Mouse (Mus musculus): Measurements from ENCODE around the gene Noct. TPM values are rescaled to one million over a fixed set of nuclear protein-coding genes. Genes with fewer than 3 reads are reported as not detected.

The Noct gene
- polyA plus RNA-seq, 1 experiment from 2014 or later = 28.8 TPM

DNA sequence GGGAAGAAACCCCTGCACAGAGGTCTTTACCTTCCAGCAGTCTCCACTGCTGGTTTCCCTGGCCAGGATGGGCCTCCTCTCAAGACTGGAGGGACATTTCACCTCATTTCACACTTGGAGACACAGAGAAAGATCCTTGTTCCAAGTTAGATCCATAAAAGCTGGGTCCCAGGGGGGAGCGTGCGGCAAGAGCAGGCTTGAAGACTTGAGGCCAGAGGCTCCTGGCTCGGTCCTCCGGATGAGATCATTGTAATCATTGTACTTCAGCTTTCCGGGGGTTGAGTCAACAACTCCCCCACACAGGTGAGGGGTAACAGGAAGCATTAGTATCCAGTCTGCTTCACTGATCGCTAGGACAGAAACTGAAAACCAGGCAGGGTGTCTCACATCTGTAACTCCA, 30.2 kb upstream of the Noct start:
- no peak for ATAC-seq
- Histone ChIP-seq H3K4me3 (ENCODE audit: low read length) (no peak overlapping the region), H3K4me2 (ENCODE audit: low read length) (no peak overlapping the region), H3K4me1 (ENCODE audit: control insufficient read depth, insufficient read depth, low read depth, low read length) (no peaks in the 10 kb centered on the region), H3K9me3 (ENCODE audit: control insufficient read depth, low read length) (no peaks in the 10 kb centered on the region), H3K27me3 (replicated peaks; ENCODE audit: control insufficient read depth, insufficient read depth, low read length) (no peaks in the 10 kb centered on the region), H3K9ac (ENCODE audit: low read depth, low read length) (no peak overlapping the region), H3K27ac (ENCODE audit: low read depth, low read length) (no peak overlapping the region), H3K36me3 (ENCODE audit: control insufficient read depth, insufficient read depth, low read length) (no peaks in the 10 kb centered on the region)
- 70% methylated on average over 6 of the region's 6 CpGs for WGBS

DNA sequence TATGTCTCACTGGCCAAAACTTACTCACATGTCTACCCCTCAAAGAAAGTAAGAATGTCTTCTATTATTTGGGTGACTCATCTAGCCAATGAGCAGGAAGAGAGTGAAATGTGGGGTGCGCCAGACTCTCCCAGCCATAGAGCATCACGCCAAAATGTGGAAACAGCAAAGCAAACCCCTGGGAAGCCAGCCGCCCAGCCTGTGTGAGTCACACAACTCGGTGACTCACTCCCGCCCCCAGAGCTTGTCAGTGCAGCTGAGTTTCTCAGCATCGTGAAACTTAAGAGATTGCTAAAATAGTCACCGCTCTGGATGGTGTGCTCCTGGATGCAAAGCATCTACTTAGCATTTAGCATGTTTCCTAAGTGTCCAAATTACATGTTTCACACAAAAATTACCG, 28.9 kb upstream of the Noct start:
- H3K9ac ChIP-seq (ENCODE audit: low read depth, low read length) = no peak overlapping the region
- no peak overlapping the region for H3K4me3 ChIP-seq (ENCODE audit: low read length)
- no peaks in the 10 kb centered on the region for H3K4me1 ChIP-seq (ENCODE audit: control insufficient read depth, insufficient read depth, low read depth, low read length)
- no peak for ATAC-seq
- H3K27me3 ChIP-seq (replicated peaks; ENCODE audit: control insufficient read depth, insufficient read depth, low read length) = no peaks in the 10 kb centered on the region
- no peaks in the 10 kb centered on the region for H3K36me3 ChIP-seq (ENCODE audit: control insufficient read depth, insufficient read depth, low read length)
- 42% methylated on average over 8 of the region's 8 CpGs for WGBS
- H3K27ac ChIP-seq (ENCODE audit: low read depth, low read length) = no peak overlapping the region
- H3K4me2 ChIP-seq (ENCODE audit: low read length) = peak overlapping the region; percentile 18
- no peaks in the 10 kb centered on the region for H3K9me3 ChIP-seq (ENCODE audit: control insufficient read depth, low read length)

DNA sequence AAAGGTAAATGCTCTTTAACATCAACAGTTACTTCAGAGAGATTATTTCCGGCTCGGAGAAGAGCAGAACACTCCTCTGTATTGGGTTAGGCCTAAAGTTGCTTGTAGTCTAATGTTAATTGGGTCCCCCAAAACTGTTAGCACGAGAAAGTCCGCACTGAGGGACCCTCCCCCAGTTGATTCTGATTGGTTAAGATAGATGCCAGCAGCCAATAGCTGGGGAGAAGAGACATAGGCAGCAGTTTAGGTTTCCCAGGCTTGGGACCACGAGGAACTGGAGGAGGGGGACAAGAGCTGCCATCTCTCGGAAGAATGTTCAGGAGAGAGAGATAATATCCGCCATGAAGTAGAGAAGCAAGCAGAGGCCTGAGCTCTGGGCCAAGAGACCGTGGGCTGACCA, 28.5 kb upstream of the Noct start:
- Histone ChIP-seq H3K27ac (ENCODE audit: low read depth, low read length) (no peak overlapping the region), H3K27me3 (replicated peaks; ENCODE audit: control insufficient read depth, insufficient read depth, low read length) (no peaks in the 10 kb centered on the region), H3K4me1 (ENCODE audit: control insufficient read depth, insufficient read depth, low read depth, low read length) (no peaks in the 10 kb centered on the region), H3K9me3 (ENCODE audit: control insufficient read depth, low read length) (no peaks in the 10 kb centered on the region), H3K4me2 (ENCODE audit: low read length) (peak overlapping the region; percentile 18), H3K9ac (ENCODE audit: low read depth, low read length) (no peak overlapping the region), H3K4me3 (ENCODE audit: low read length) (no peak overlapping the region), H3K36me3 (ENCODE audit: control insufficient read depth, insufficient read depth, low read length) (no peaks in the 10 kb centered on the region)
- 0 out of 2 replicates have a peak, but pooled peaks have one; percentile 60 for ATAC-seq
- 40% methylated on average over 8 of the region's 8 CpGs for WGBS

DNA sequence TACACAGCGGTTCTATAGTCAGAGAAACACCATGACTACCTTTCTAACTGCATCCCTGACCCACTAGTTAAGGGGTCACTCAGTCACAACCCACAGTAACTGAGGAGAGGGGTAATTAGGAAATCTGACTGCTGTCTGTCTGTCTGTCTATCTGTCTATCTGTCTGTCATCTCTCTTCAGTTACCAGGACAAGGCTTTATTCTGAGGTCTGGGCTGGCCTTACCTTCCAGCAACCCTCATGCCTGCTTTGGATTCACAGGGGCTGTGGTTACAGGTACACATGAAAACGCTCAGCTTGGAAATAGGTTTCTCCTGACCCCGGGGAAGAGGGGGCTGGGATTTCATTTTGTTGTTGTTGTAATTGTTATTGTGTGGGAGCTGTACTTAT, 27.5 kb upstream of the Noct start:
- no peak overlapping the region for H3K4me3 ChIP-seq (ENCODE audit: low read length)
- no peaks in the 10 kb centered on the region for H3K4me1 ChIP-seq (ENCODE audit: control insufficient read depth, insufficient read depth, low read depth, low read length)
- no peaks in the 10 kb centered on the region for H3K9me3 ChIP-seq (ENCODE audit: control insufficient read depth, low read length)
- no peak overlapping the region for H3K27ac ChIP-seq (ENCODE audit: low read depth, low read length)
- WGBS = 81% methylated on average over 3 of the region's 3 CpGs
- no peaks in the 10 kb centered on the region for H3K27me3 ChIP-seq (replicated peaks; ENCODE audit: control insufficient read depth, insufficient read depth, low read length)
- H3K4me2 ChIP-seq (ENCODE audit: low read length) = no peak overlapping the region
- ATAC-seq = no peak
- no peaks in the 10 kb centered on the region for H3K36me3 ChIP-seq (ENCODE audit: control insufficient read depth, insufficient read depth, low read length)
- H3K9ac ChIP-seq (ENCODE audit: low read depth, low read length) = no peak overlapping the region

DNA sequence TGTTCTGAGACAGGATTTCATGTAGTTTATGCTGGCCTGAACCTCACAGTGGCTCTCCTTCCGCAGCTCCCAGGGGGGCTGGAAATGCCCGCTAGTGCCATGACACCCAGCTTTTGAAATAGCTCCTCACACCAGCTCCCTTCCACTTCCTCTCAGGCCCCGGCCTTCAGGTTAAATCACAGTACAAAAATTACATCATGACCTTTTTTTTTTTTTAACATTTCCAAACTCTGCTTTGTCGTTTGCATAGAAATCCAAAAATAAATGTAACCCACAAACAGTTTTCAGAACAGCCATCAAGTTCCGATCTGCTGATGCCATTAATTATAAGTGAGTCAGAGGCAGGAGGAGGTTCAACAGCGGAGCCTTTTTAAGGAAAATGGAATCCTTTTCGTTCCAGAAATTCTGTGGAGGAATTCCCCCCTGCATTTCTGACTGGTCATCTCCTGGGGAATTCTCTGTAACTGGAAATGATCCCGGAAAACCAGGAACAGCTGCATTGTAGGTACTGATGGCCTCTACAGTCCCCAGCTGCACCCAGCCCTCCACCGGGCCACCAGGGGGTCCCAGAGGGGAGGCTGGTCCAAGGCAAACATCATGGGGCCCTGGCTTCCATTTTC, 27.0 kb upstream of the Noct start:
- H3K4me1 ChIP-seq (ENCODE audit: control insufficient read depth, insufficient read depth, low read depth, low read length) = no peaks in the 10 kb centered on the region
- no peaks in the 10 kb centered on the region for H3K36me3 ChIP-seq (ENCODE audit: control insufficient read depth, insufficient read depth, low read length)
- no peak overlapping the region for H3K9ac ChIP-seq (ENCODE audit: low read depth, low read length)
- no peak for ATAC-seq
- no peak overlapping the region for H3K4me3 ChIP-seq (ENCODE audit: low read length)
- no peak overlapping the region for H3K27ac ChIP-seq (ENCODE audit: low read depth, low read length)
- no peaks in the 10 kb centered on the region for H3K9me3 ChIP-seq (ENCODE audit: control insufficient read depth, low read length)
- no peak overlapping the region for H3K4me2 ChIP-seq (ENCODE audit: low read length)
- no peaks in the 10 kb centered on the region for H3K27me3 ChIP-seq (replicated peaks; ENCODE audit: control insufficient read depth, insufficient read depth, low read length)
- 63% methylated on average over 9 of the region's 9 CpGs for WGBS

DNA sequence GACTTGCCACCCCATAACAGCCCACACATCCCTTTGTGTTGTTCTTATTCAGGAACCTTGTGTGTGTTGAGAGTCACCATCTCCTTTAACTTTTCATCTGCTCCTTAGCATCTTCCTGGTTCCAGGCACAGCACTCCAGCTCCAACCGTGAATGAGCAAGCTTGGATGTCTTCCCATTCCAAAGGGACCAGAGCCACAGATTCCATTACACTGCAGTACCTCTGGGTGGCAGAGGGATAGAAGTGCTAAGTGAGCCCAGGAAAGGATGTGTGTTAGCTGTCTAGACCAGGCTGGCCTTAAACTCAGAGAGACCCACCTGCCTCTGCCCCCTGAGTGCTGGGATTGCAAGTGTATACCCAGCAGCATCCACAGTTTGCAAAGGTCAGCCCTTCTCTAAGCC, 26.0 kb upstream of the Noct start:
- no peak overlapping the region for H3K4me2 ChIP-seq (ENCODE audit: low read length)
- H3K36me3 ChIP-seq (ENCODE audit: control insufficient read depth, insufficient read depth, low read length) = no peaks in the 10 kb centered on the region
- H3K4me1 ChIP-seq (ENCODE audit: control insufficient read depth, insufficient read depth, low read depth, low read length) = no peaks in the 10 kb centered on the region
- no peak overlapping the region for H3K9ac ChIP-seq (ENCODE audit: low read depth, low read length)
- 58% methylated on average over 1 of the region's 1 CpGs for WGBS
- no peaks in the 10 kb centered on the region for H3K27me3 ChIP-seq (replicated peaks; ENCODE audit: control insufficient read depth, insufficient read depth, low read length)
- no peaks in the 10 kb centered on the region for H3K9me3 ChIP-seq (ENCODE audit: control insufficient read depth, low read length)
- no peak overlapping the region for H3K4me3 ChIP-seq (ENCODE audit: low read length)
- no peak overlapping the region for H3K27ac ChIP-seq (ENCODE audit: low read depth, low read length)
- no peak for ATAC-seq

DNA sequence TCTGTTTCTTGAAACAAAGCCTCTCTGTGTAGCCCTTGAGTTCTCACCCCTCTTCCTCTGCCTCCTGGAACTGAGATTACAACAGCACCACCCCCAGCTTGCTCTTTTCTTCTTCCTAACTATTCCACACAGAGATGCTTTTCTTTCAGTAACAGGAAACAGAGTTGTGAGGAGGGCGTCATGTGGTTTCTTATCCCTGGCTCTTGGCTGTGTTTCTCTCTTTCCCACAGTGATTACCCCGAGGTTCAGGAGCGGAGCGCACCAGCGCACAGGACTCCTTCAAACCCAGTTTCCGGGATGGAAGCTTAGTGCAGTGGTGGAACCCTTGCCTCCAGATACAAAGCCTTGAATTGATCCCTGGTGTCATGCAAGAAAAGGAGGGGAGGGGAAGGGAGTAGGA, 25.1 kb upstream of the Noct start:
- ATAC-seq = no peak
- no peaks in the 10 kb centered on the region for H3K9me3 ChIP-seq (ENCODE audit: control insufficient read depth, low read length)
- 83% methylated on average over 6 of the region's 6 CpGs for WGBS
- no peak overlapping the region for H3K27ac ChIP-seq (ENCODE audit: low read depth, low read length)
- H3K4me3 ChIP-seq (ENCODE audit: low read length) = no peak overlapping the region
- H3K4me2 ChIP-seq (ENCODE audit: low read length) = no peak overlapping the region
- H3K36me3 ChIP-seq (ENCODE audit: control insufficient read depth, insufficient read depth, low read length) = no peaks in the 10 kb centered on the region
- no peak overlapping the region for H3K9ac ChIP-seq (ENCODE audit: low read depth, low read length)
- H3K27me3 ChIP-seq (replicated peaks; ENCODE audit: control insufficient read depth, insufficient read depth, low read length) = no peaks in the 10 kb centered on the region
- no peaks in the 10 kb centered on the region for H3K4me1 ChIP-seq (ENCODE audit: control insufficient read depth, insufficient read depth, low read depth, low read length)

DNA sequence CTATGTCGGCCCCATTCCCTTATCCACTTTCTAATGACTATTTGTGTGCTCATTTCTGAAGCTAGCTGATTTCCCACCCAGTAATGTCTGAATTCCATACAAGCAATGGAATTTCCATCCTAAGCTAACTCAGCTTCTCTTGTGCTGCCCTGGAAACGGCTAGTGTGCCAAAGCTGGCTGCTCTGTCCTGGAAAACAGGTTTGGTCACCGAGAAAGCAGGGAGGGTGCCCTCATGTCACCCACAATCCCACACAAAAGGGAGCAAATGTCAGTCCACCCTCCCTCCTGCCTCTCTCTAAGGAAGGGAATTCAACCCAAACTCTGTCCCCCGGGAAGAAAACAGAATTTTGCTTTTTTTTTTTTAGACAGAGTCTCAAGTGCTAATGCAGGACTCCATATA, 23.9 kb upstream of the Noct start:
- Histone ChIP-seq H3K9me3 (ENCODE audit: control insufficient read depth, low read length) (no peaks in the 10 kb centered on the region), H3K4me1 (ENCODE audit: control insufficient read depth, insufficient read depth, low read depth, low read length) (no peaks in the 10 kb centered on the region), H3K4me2 (ENCODE audit: low read length) (no peak overlapping the region), H3K4me3 (ENCODE audit: low read length) (no peak overlapping the region), H3K9ac (ENCODE audit: low read depth, low read length) (no peak overlapping the region), H3K27me3 (replicated peaks; ENCODE audit: control insufficient read depth, insufficient read depth, low read length) (no peaks in the 10 kb centered on the region), H3K36me3 (ENCODE audit: control insufficient read depth, insufficient read depth, low read length) (no peaks in the 10 kb centered on the region), H3K27ac (ENCODE audit: low read depth, low read length) (no peak overlapping the region)
- no peak for ATAC-seq
- 89% methylated on average over 4 of the region's 4 CpGs for WGBS

DNA sequence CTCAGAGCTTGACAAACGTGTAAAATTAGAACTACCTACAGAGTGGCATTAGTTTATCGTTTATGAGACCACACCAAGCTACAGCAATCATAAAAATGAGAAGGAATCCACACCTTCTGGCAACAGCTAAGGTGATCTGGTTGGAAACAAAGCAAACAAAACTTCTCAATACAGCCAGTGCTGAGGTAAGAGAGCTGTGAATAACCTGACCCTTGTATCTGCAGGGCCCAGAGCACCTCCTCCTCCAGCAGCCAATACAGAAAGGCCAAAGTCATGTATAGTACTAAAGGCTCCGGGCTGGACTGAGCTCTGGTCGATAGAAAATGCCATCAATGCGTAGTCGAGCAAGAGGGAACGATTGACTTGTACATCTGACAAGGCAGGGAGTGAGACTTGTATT, 23.4 kb upstream of the Noct start:
- Histone ChIP-seq H3K4me2 (ENCODE audit: low read length) (no peak overlapping the region), H3K27ac (ENCODE audit: low read depth, low read length) (no peak overlapping the region), H3K9ac (ENCODE audit: low read depth, low read length) (no peak overlapping the region), H3K9me3 (ENCODE audit: control insufficient read depth, low read length) (no peaks in the 10 kb centered on the region), H3K27me3 (replicated peaks; ENCODE audit: control insufficient read depth, insufficient read depth, low read length) (no peaks in the 10 kb centered on the region), H3K36me3 (ENCODE audit: control insufficient read depth, insufficient read depth, low read length) (no peaks in the 10 kb centered on the region), H3K4me1 (ENCODE audit: control insufficient read depth, insufficient read depth, low read depth, low read length) (no peaks in the 10 kb centered on the region), H3K4me3 (ENCODE audit: low read length) (no peak overlapping the region)
- ATAC-seq = no peak
- WGBS = 90% methylated on average over 7 of the region's 7 CpGs

DNA sequence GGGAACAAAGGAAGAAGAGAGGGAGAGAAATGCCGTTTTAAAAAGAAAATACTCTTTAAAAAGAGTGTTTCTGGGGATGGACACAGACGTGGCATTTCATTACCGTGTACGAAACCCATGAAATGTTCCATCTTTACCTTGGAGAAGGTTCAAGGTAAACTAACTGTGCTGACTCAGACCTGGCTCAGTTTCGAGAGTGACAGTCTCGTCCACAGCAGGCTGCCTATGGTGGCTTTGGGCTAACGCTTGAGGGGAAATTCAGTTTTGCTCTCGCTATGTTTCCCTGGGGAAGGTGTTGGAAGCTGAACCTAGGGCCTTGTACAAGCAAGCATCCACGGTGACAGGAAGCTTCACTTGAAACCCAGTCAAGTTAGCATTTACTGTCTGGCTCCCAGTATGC, 22.3 kb upstream of the Noct start:
- H3K4me2 ChIP-seq (ENCODE audit: low read length) = no peak overlapping the region
- H3K36me3 ChIP-seq (ENCODE audit: control insufficient read depth, insufficient read depth, low read length) = no peaks in the 10 kb centered on the region
- no peaks in the 10 kb centered on the region for H3K27me3 ChIP-seq (replicated peaks; ENCODE audit: control insufficient read depth, insufficient read depth, low read length)
- no peaks in the 10 kb centered on the region for H3K9me3 ChIP-seq (ENCODE audit: control insufficient read depth, low read length)
- WGBS = 79% methylated on average over 9 of the region's 9 CpGs
- no peak overlapping the region for H3K27ac ChIP-seq (ENCODE audit: low read depth, low read length)
- H3K9ac ChIP-seq (ENCODE audit: low read depth, low read length) = no peak overlapping the region
- no peak overlapping the region for H3K4me3 ChIP-seq (ENCODE audit: low read length)
- H3K4me1 ChIP-seq (ENCODE audit: control insufficient read depth, insufficient read depth, low read depth, low read length) = no peaks in the 10 kb centered on the region
- ATAC-seq = no peak

Data from hindbrain, embryonic 16.5 days (tissue).